Mouse (Mus musculus): ENCODE measurements around the gene Upf1.

Upf1 gene

DNA sequence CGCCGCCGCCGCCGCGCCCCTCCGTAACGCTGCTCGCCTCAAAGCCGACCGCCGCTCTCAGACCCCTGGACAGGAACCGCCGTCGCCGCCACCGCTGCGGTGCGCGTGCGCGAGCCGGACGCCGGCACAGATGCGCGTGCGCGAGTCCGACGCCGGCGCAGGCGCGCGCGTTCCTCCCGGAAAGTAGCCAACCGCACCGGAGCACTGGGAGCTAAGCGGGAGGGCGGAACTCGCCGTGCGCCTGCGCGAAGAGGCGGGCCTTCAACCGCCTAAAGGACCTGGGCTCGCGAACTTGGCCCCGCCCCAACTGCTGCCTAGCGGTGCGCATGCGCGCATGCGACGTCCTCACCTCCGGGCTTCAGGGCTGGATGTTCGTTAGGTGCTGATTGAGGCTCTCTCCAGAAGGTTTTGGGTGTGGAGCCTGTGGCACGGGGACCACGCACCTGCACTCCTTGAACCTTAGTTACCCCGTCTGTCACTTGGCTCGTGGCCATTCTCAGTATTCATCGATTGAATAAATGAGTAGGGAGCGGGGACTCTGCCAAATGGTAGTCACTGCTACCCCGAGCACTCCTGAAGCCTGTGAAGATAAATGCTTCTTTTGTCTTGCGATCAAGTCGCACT lies at the start of gene Upf1:
TSS of gene Upf1 (minus strand) at position 85 of the 624 bp plus-strand sequence.
- peak; percentile 81 for DNase-seq (ENCODE audit: extremely low read depth, low read depth)

DNA sequence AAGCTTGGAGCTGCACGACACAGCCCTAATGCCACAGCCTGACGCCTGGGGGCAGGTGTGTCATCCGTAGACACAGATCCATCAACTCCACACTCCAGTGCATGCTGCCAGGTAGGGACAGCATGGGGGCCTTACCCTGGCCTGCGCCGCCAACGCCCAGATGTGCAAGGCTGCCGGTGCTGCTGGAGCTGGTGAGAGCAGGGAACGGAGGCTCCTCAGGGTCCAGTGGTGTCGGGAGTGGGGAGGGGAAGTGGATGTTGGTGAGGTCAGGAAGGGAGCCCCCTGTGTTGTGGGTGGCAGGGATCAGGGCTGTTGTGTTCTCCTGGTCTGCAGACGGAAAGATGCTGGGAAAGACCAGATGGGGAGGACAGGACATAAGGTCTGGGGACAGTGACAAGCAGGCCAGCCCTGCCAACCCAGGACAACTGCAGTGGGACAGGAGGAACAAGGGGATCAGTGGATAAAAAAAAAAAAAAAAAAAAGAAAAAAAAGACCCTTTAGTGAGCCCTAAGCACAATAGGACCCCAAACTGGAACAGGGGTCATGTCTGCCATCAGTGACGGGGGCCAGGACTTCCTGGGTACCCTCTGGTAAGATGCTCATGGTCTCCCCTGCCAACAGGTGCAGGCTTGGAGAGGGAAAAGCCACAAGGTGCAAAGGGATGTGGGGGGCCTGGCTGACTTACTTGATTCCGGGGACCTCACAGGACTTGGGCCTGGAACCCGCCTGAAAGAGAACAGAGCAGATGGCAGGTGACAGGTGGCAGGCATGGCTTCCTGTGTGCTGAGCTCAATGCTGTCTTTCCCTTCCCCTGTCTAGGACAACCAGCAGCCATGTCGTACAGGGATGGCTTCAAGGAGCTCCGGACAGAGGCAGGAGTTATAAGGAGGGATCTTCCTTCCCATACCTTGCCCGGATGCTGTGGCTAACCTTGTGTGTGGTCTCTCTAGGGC lies 44.8 kb upstream of the Upf1 start:
- no peak for DNase-seq (ENCODE audit: extremely low read depth, low read depth)

DNA sequence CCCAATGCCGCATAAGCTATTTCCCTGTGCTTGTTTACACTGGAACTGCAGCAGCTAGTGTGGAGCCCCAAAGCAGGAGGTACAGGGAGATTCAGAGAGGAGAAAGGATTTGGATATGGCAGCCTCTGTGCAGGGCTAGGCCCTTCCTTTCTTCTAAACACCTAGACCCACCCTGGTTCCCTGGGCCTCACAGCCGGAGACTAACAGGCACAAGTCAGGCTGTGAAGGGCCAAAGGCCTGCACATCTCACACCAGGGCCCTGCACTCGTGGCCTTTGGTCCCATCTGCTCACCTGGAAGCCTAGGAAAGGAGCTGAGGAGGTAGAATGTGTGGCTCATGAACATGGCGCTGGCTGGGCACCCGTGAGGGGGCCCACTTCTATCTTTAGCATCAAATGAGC lies 43.1 kb upstream of the Upf1 start:
- DNase-seq (ENCODE audit: extremely low read depth, low read depth), result no peak

DNA sequence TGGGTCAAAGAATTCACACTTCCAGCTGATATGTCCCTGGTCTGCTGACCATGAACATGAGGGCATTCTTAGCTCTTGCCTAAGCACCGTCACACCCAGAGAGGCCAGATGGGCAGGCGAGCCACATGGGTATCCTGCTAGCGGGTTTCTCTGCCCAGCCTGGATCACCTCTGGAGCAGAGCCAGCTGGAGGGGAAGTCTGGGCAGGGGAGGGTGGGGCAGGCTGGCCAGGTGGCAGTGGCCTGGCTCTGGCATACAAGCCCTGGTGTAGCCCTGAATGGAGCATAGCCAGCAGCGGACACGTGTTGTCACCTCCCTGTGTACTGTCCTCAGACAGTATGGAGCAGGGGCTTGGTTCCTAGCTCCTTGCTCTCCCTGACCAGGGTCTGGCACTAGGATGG lies 42.6 kb upstream of the Upf1 start:
- DNase-seq (ENCODE audit: extremely low read depth, low read depth), result no peak

DNA sequence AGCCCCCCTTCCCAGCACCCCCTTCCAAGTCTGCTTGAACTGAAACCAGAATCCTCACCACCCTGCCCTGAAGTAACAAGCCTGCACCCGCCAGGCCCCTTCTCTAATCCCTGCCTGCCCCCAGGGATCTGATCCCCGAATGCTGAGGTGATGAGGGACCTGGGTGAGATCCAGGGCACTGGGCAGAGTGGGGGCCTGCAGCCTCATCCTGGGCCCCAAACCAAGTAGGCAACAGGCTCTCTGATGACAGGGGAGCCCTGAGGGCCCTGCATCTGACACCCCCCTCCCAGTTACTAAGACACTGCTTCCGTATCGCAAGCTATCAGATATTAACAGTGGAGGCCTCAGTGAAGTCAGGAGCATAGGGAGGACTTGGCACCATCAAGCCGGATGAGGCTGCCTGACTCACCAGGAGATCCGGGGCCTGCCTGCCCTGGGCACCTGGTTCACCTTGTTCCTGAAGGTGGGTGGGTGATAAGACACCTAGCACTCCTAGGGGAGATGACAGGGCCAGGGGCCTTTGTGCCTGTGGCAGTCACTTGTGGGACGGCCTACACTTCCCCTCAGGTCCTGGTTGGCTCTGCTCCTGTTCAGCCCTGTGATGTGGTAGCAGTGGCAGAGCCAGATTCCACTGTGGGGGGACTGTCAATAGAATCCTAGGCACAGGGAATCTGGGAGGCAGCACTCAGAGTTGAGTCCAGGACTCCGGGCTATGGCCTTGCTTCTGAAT lies 41.4 kb upstream of the Upf1 start:
- no peak for DNase-seq (ENCODE audit: extremely low read depth, low read depth)

DNA sequence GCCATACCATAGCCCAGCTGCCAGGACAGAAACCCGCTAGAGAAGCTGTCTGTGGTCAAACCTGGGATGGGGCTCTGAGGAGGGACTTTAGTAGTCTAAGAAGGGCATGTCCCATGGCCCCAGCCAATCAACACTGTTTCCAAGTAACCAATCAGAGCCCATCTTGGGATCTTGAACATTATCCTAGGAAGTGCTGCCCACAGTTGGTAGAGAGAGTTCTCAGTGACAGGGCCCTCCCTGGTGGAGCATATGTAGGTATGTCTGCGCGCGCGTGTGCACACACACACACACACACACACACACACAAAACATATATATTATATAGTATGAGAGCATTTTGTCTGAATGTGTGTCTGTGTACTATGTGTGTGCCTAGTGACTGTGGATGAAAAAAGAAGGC lies 40.0 kb upstream of the Upf1 start:
- no peak for DNase-seq (ENCODE audit: extremely low read depth, low read depth)

DNA sequence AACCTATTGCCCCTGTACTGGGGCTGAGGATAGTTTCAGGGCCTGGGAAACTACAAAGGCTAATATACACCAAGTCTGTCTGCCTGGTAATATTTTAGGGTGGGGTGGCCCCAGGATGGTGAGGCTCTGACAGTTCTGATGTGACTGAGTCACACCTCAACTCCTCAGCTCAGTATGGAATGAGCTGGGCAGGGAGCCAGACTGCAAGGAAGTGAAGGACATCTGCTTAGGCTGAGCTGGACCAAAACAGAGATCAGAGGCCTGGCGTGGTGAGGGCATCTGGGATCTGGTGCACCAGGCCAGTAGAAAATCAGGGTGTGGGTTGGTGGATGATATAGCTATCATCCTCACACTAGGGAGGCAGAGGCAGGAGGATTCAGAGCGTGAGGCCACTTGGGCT lies 36.6 kb upstream of the Upf1 start:
- no peak for DNase-seq (ENCODE audit: extremely low read depth, low read depth)

DNA sequence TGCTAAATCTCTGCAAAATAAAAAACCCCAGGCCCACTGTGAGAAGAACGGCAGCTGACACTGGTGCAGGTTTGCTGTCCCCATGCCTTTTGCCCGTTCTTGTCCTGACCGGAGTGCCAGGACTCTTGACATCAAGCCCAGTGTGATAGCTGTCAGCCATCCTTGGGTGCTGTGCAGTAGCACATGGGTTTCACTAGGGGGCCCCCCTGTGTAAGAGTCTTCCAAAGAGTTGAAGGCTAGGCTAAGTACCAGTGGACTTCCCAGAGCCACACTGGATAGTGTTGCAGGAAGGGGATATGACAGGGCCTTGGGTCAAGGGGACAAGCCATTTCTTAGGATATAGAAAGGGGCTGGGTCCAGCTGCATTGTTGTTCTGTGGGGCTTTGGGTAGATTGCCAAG lies 30.2 kb upstream of the Upf1 start:
- DNase-seq (ENCODE audit: extremely low read depth, low read depth), result no peak

DNA sequence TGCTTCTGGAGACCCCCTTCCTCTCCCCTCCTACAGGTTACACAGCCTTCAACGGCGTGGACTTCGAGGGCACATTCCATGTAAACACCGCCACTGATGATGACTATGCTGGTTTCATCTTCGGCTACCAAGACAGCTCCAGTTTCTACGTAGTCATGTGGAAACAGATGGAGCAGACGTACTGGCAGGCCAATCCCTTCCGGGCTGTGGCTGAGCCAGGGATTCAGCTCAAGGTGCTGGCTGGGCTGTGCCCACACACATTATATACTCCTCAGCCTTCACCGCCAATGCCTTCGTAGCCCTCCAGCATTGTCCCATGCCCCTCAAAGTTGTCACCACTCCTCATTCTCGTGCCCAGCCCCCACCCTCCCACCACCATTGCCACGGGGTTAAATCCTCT lies 27.0 kb upstream of the Upf1 start:
- no peak for DNase-seq (ENCODE audit: extremely low read depth, low read depth)

DNA sequence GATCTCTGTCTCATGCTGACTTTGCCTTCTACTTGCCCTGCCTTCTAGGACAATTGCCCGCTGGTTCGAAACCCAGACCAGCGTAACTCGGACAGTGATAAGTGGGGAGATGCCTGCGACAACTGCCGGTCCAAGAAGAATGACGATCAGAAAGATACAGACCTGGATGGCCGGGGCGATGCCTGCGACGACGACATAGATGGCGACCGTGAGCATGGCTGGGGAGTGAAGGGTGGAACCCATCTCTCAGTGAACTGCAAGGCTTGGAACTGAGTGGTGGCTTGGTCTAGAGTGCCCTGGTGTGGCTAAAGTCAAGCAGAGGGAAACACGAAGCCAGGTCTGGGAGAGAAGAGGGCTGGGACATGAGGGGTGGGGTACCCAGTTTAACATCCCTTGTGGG lies 24.0 kb upstream of the Upf1 start:
- DNase-seq (ENCODE audit: extremely low read depth, low read depth), result no peak

DNA sequence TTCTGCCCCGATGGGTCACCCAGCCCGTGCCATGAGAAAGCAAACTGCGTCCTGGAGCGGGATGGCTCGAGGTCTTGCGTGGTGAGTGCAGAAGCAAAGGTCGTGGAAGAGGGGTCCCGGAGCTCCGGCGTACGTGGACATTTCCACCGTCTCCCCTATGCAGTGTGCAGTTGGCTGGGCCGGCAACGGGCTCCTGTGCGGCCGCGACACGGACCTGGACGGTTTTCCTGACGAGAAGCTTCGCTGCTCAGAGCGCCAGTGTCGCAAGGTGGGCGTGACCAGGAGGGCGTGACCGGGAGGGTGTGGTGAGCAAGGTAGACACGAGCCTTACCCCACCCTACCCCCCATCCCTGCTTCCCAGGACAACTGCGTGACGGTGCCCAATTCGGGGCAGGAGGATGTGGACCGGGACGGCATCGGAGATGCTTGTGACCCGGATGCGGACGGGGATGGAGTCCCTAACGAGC lies 23.2 kb upstream of the Upf1 start:
- no peak for DNase-seq (ENCODE audit: extremely low read depth, low read depth)

DNA sequence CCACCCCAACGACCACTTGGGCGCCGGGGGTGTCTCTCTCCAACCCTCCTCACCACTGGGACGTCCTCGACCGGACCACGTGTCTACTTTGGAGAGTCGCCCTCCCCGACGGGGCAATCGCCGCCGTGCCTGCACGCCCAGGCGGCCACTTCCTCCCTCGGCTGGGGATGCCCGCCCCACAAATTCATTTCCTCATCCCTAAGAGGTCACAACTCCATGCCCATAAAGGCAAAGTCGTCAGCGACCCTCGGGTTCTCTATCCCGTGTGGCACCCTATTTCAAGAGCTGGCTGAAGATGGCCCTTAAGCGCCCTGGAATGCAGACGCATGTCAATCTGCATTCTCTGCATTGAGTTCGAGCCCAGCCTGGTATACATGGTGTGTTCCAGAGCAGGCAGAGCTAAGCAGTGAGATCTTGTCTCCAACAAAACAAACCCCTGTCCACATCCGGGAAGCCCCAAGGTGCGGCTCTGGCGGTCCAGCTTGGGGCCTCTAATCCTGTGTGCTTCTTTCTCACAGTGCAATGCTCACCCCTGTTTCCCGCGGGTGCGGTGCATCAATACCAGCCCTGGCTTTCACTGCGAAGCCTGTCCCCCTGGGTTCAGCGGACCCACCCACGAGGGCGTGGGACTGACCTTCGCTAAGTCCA lies 22.3 kb upstream of the Upf1 start:
- no peak for DNase-seq (ENCODE audit: extremely low read depth, low read depth)

DNA sequence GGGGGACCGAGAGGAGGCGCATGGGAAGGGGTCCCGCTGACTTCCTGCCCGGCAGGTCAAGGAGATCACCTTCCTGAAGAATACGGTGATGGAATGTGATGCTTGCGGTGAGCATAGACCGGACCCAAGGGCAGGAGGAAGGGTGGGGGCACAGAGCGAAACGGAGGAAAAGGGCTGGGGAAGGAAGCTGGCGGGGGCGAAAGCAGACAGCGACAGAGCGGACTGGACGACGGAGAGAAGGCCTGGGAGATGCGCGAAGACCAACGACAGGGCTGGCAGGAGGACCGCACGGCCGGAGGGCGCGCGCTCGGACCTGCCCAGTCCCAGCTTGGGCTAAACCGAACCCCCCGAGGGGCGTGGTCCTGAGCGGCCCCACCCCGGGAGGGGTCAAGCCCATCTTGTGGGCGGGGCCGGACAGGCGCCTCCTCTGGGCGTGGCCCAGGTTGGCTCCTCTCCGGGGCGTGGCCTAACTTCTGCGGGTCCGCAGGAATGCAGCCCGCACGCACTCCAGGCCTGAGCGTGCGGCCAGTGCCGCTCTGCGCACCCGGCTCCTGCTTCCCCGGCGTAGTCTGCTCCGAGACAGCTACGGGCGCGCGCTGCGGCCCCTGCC lies 21.3 kb upstream of the Upf1 start:
- DNase-seq (ENCODE audit: extremely low read depth, low read depth), result no peak

DNA sequence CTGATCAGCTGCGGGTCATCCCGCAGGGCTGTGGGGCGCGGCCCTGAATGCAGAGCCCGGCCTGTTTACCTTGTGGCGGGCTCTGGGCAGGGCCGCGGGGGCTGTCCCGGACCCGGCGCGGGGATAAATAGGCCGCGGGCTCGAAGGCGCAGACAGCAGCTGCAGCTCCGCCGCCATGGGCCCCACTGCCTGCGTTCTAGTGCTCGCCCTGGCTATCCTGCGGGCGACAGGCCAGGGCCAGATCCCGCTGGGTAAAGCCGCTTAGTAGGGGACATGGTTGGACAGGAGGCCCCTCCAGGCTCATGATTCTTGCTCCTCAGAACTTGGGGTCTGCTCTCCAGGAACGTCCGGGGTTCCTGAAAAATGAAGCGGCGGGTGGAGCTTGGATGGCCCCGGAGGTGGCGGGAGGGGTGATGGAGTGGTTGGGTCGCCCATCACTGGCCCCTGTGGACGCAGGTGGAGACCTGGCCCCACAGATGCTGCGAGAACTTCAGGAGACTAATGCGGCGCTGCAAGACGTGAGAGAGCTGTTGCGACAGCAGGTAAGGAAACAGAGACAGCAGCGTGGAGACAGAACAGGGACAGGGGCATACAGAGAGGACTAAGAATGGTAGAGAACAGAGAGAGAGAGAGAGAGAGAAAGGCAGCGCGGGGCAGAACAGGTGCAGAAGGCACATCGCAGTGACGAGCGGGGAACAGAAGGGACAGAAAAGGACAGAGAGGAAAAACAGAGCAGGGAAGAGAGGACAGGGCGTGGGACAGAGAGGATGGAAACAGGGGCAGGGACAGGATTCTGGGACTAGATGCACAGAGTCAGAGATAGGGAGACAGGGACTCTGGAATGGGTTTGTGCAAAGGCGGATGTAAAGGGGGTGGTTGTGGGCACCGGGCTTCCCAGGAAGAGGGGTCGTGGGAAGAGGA lies 20.6 kb upstream of the Upf1 start, which contains the start of gene Comp:
TSS of gene Comp (plus strand) at position 162 of the 921 bp plus-strand sequence.
- DNase-seq (ENCODE audit: extremely low read depth, low read depth), result no peak

DNA sequence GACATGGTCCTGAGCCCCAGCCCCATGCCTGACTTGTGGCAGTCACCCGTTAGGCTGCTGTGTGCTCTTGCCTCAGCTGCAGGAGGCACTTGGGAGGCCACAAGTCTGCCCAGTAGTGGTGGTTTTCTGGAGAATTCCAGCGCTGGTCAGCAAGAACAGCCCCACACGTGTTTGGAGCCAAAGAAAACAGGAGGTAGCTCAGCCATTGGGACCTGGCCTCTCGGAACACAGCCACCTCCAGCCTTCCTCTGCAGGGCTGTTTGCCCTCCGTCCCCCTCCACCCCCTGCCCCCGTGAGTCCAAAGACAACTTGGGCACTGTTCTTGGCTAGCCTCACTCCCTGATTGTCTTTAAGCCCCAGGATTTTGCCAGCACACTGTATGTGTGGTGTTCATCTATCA lies 18.9 kb upstream of the Upf1 start:
- DNase-seq (ENCODE audit: extremely low read depth, low read depth), result no peak

DNA sequence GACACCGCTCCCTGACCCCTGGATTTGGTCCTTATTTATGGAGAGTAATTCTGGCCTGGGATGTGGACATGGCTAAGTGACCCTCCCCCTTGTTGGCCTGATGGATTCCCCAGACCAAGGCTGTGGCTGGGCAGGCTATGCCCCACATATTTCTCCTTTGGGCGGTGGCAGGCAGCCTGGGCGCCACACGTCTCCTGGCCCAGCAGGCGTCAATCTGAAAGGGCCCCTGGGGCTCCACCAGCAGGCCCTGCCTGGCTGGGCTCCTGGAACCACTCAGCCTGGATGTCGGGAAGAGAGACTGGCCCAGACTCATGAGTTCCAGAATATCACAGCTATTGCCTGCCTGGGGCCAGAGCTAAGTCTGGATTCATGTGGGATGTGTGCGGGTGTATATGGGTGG lies 17.4 kb upstream of the Upf1 start:
- no peak for DNase-seq (ENCODE audit: extremely low read depth, low read depth)

DNA sequence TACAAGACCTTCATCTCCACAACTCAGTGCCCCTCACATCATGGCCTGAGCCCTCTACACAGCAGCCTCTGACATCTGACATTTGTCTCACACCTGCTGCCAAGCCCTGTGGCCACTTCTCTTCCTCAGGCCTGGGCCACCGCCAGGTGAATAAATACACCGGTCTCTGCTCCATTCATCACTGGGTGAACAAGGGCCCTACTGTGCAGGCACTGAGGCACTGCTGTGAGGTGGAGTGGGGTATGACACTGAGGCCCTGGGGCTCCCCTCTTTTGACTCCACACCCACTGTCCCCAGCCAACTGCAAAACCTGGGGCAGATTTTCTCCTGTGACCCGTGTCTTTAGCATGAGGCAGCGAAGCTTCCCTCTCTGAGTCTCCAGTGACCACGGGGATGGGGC lies 13.5 kb upstream of the Upf1 start:
- no peak for DNase-seq (ENCODE audit: extremely low read depth, low read depth)

DNA sequence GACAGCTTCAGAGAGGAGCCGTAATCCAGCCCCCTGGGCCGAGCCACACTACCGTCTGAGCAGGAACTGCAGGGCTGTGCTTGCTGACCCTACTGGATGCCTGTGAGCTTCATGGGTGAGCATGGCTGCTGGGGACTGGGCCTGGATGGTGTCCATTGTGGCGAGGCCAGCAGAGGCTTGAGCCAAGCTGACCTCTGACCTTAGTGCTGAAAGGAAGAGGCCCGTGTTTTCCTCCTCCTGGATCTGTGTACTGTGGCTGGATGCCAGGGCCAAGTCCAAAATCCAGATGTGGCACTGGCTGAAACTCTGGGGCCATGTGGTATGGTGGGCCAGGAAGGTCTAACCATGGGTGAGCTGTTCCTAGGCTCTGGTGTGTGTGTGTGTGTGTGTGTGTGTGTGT lies 11.0 kb upstream of the Upf1 start:
- DNase-seq (ENCODE audit: extremely low read depth, low read depth), result no peak

DNA sequence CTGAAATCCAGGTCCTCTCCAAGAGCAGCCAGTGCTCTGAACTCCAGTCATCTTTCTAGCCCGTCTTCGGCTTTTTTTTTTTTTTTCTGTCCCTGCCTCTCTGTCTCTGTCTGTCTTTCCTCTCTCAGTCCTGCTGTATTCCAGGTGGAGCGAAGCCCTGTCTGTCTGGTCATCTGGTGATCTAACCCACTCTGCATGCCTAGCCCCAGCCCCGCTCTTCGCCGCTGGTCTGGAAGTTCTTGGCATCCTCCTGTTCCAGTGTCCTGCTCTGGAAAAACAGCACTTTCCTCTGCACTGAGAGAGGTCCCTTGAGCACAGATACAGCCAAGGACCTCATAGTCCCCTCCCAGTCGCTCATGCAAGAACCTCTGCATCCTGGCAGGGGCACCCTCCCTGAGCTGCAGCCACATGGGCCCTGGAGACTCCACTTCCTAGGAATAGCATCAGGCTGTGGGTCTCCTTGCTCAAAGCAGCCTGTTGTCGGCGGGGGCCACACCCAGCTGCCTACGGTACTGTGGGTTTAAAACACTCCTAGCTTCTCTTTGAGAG lies 8.5 kb upstream of the Upf1 start:
- DNase-seq (ENCODE audit: extremely low read depth, low read depth), result no peak

DNA sequence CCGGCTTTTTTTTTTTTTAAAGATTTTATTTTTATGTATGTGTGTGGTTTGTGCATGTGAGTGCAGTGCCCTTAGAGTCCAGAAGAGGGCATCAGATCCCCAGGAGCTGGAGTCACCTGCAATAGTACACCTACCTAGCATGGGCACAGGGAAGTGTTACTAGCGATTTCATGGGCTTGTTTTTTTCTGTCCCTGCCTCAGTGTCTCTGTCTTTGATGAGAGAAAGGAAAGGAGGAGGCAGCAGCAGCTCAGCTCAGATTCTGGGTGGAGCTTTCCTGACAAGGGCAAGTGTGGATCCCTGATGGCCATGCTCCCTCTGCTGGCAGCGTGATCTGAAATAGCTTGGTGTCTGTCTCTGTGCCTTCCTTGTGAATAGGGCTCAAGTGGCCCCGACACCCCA lies 7.7 kb upstream of the Upf1 start:
- DNase-seq (ENCODE audit: extremely low read depth, low read depth), result no peak
